Mouse (Mus musculus): ENCODE measurements around the gene Foxj1.

Foxj1 gene

GRCm38 (mm10) chr11:116305423-116305822, 29.8 kb downstream of the Foxj1 start:
- no peak for DNase-seq (ENCODE audit: low read depth)

- no peak for DNase-seq (ENCODE audit: low read depth)
These were observed 36.6 kb downstream of the Foxj1 start for GRCm38 (mm10) chr11:116298621-116299020.

GRCm38 (mm10) chr11:116298221-116298620, 37.0 kb downstream of the Foxj1 start:
- no peak for DNase-seq (ENCODE audit: low read depth)

- no peak for DNase-seq (ENCODE audit: low read depth)
These were observed 38.2 kb downstream of the Foxj1 start for GRCm38 (mm10) chr11:116297017-116297416.

- no peak for DNase-seq (ENCODE audit: low read depth)
These were observed 38.9 kb downstream of the Foxj1 start for GRCm38 (mm10) chr11:116296191-116296734.

GRCm38 (mm10) chr11:116294319-116294718, 40.9 kb downstream of the Foxj1 start:
- DNase-seq (ENCODE audit: low read depth), result peak; percentile 87

GRCm38 (mm10) chr11:116293538-116294137, 41.6 kb downstream of the Foxj1 start:
- no peak for DNase-seq (ENCODE audit: low read depth)

- DNase-seq (ENCODE audit: low read depth), result no peak
These were observed 42.8 kb downstream of the Foxj1 start for GRCm38 (mm10) chr11:116292401-116292800.

- no peak for DNase-seq (ENCODE audit: low read depth)
These were observed 44.6 kb downstream of the Foxj1 start for GRCm38 (mm10) chr11:116290556-116290955.

- DNase-seq (ENCODE audit: low read depth), result peak; percentile 24
These were observed 47.8 kb downstream of the Foxj1 start for GRCm38 (mm10) chr11:116287351-116287750.

GRCm38 (mm10) chr11:116285770-116286191, 49.4 kb downstream of the Foxj1 start:
- DNase-seq (ENCODE audit: low read depth), result no peak

GRCm38 (mm10) chr11:116283982-116284381, 51.2 kb downstream of the Foxj1 start:
- no peak for DNase-seq (ENCODE audit: low read depth)

GRCm38 (mm10) chr11:116282912-116283521, 52.2 kb downstream of the Foxj1 start:
- DNase-seq (ENCODE audit: low read depth), result no peak

GRCm38 (mm10) chr11:116282089-116282488, 53.1 kb downstream of the Foxj1 start:
- no peak for DNase-seq (ENCODE audit: low read depth)

- DNase-seq (ENCODE audit: low read depth), result no peak
These were observed 53.5 kb downstream of the Foxj1 start for GRCm38 (mm10) chr11:116281671-116282070.

- DNase-seq (ENCODE audit: low read depth), result no peak
These were observed 54.2 kb downstream of the Foxj1 start, which contains the start of gene Galr2 for GRCm38 (mm10) chr11:116280751-116281663. Galr2 (plus strand) TSS chr11:116280939.
